Mouse (Mus musculus) kidney, embryonic 15.5 days (tissue): Measurements from ENCODE around the gene Cebpz. TPM values are rescaled to one million over a fixed set of nuclear protein-coding genes. Genes with fewer than 3 reads are reported as not detected.

Experiments used
- ATAC-seq: fragments of 200-750 bp; cut with Nextera tagmentation; replicated peaks from 2 replicates; pipeline ENCODE4 v1.8.0; 2017; ENCODE audit warnings: moderate TSS enrichment; ENCODE audit not compliant: low FRiP score
- H3K27ac ChIP-seq: fragments of 300-500 bp; sonication (generic); 2 replicates; pipeline ENCODE4 v1.5.1; 2015; ENCODE audit warnings: mild to moderate bottlenecking, inconsistent platforms
- H3K27me3 ChIP-seq: fragments of 300-500 bp; sonication (generic); 2 replicates; pipeline ENCODE4 v1.6.1; 2015; ENCODE audit warnings: inconsistent platforms
- H3K36me3 ChIP-seq: fragments of 300-500 bp; sonication (generic); 2 replicates; pipeline ENCODE4 v1.6.1; 2015; ENCODE audit warnings: inconsistent platforms
- H3K4me1 ChIP-seq: fragments of 300-500 bp; sonication (generic); 2 replicates; pipeline ENCODE4 v1.6.1; 2015; ENCODE audit warnings: inconsistent platforms
- H3K4me2 ChIP-seq: fragments of 300-500 bp; sonication (generic); 2 replicates; pipeline ENCODE4 v1.6.1; 2015; ENCODE audit warnings: moderate library complexity, mild to moderate bottlenecking, inconsistent platforms
- H3K4me3 ChIP-seq: fragments of 300-500 bp; sonication (generic); replicated peaks from 2 replicates; pipeline ENCODE4 v1.5.1; 2015; ENCODE audit warnings: mild to moderate bottlenecking, inconsistent platforms
- H3K9ac ChIP-seq: fragments of 300-500 bp; sonication (generic); 2 replicates; pipeline ENCODE4 v1.6.1; 2015; ENCODE audit warnings: mild to moderate bottlenecking, inconsistent platforms
- H3K9me3 ChIP-seq: fragments of 300-500 bp; sonication (generic); replicated peaks from 2 replicates; pipeline ENCODE4 v1.6.1; 2016; ENCODE audit warnings: inconsistent platforms
- WGBS: fragments of 180-500 bp; shearing (Covaris S2); methylation state at CpG from one replicate; pipeline ENCODE4 v1.1.7; 2015; ENCODE audit warnings: mixed read lengths; 5-methylcytosine and 5-hydroxymethylcytosine counted together
- polyA plus RNA-seq: library from polyadenylated mRNA; unstranded; fragments of >200 nt; fragmentation: Nextera tagmentation; extraction: Ambion mirVana; gene quantifications from 2 replicates; pipeline ENCODE4 v1.2.1, GENCODE M21; 2015

The Cebpz gene
- polyA plus RNA-seq, 1 experiment from 2014 or later: 66.4 TPM

GRCm38 (mm10) chr17:78894991-78895390, 41.9 kb downstream of the Cebpz start:
- Histone ChIP-seq H3K36me3 (no peaks in the 10 kb centered on the region), H3K9ac (no peak overlapping the region), H3K27ac (no peak overlapping the region), H3K4me3 (no peak overlapping the region), H3K4me1 (no peaks in the 10 kb centered on the region), H3K27me3 (no peaks in the 10 kb centered on the region), H3K4me2 (peak overlapping the region; percentile 52), H3K9me3 (no peaks in the 10 kb centered on the region)
- WGBS: 78% methylated on average over 7 of the region's 7 CpGs
- no peak for ATAC-seq

GRCm38 (mm10) chr17:78891020-78891419, 45.8 kb downstream of the Cebpz start:
- Histone ChIP-seq H3K36me3 (no peaks in the 10 kb centered on the region), H3K4me2 (no peak overlapping the region), H3K4me3 (no peak overlapping the region), H3K4me1 (no peaks in the 10 kb centered on the region), H3K27me3 (no peaks in the 10 kb centered on the region), H3K9ac (no peak overlapping the region), H3K9me3 (no peaks in the 10 kb centered on the region), H3K27ac (no peak overlapping the region)
- ATAC-seq: no peak
- 82% methylated on average over 9 of the region's 9 CpGs for WGBS

- Histone ChIP-seq H3K4me3 (no peak overlapping the region), H3K27me3 (no peaks in the 10 kb centered on the region), H3K9ac (no peak overlapping the region), H3K36me3 (no peaks in the 10 kb centered on the region), H3K9me3 (no peaks in the 10 kb centered on the region), H3K4me2 (no peak overlapping the region), H3K4me1 (no peaks in the 10 kb centered on the region), H3K27ac (no peak overlapping the region)
- ATAC-seq: no peak
- 57% methylated on average over 3 of the region's 3 CpGs for WGBS
Observed at GRCm38 (mm10) chr17:78889184-78889583, 47.7 kb downstream of the Cebpz start.

GRCm38 (mm10) chr17:78888554-78888953, 48.3 kb downstream of the Cebpz start:
- no peaks in the 10 kb centered on the region for H3K36me3 ChIP-seq
- no peaks in the 10 kb centered on the region for H3K27me3 ChIP-seq
- no peak overlapping the region for H3K4me3 ChIP-seq
- H3K9me3 ChIP-seq: no peaks in the 10 kb centered on the region
- no peak overlapping the region for H3K4me2 ChIP-seq
- no peak overlapping the region for H3K27ac ChIP-seq
- H3K4me1 ChIP-seq: no peaks in the 10 kb centered on the region
- ATAC-seq: no peak
- 90% methylated on average over 4 of the region's 4 CpGs for WGBS
- H3K9ac ChIP-seq: no peak overlapping the region

GRCm38 (mm10) chr17:78885286-78886065, 51.4 kb downstream of the Cebpz start:
- no peak for ATAC-seq
- WGBS: 83% methylated on average over 5 of the region's 5 CpGs
- H3K4me3 ChIP-seq: no peak overlapping the region

GRCm38 (mm10) chr17:78883291-78883690, 53.6 kb downstream of the Cebpz start:
- 90% methylated on average over 4 of the region's 4 CpGs for WGBS

More at GRCm38 (mm10) chr17:78885286-78886065, 51.4 kb downstream of the Cebpz start:
- Histone ChIP-seq H3K4me1 (peaks cover 15% of the 10 kb centered on the region), H3K27ac (no peak overlapping the region), H3K9me3 (no peaks in the 10 kb centered on the region), H3K27me3 (no peaks in the 10 kb centered on the region), H3K36me3 (no peaks in the 10 kb centered on the region), H3K9ac (no peak overlapping the region), H3K4me2 (no peak overlapping the region)

GRCm38 (mm10) chr17:78882401-78883112, 54.3 kb downstream of the Cebpz start, which contains the start of gene Eif2ak2:
Eif2ak2 (minus strand) TSS chr17:78882573.
- Histone ChIP-seq H3K9ac (peak within 1 kb of the TSS; percentile 65), H3K27ac (peak within 1 kb of the TSS; percentile 89), H3K9me3 (no peaks in the 10 kb centered on the region), H3K4me2 (peak within 1 kb of the TSS; percentile 74), H3K4me1 (peaks cover 15% of the 10 kb centered on the region), H3K4me3 (peak within 1 kb of the TSS; percentile 72), H3K36me3 (peaks cover 6% of the 10 kb centered on the region; the same call in 1 of the 2 replicates), H3K27me3 (no peaks in the 10 kb centered on the region)
- peak; percentile 99 for ATAC-seq
- 2% methylated on average over 28 of the region's 28 CpGs for WGBS

More at GRCm38 (mm10) chr17:78883291-78883690, 53.6 kb downstream of the Cebpz start:
- Histone ChIP-seq H3K4me2 (no peak overlapping the region), H3K4me3 (no peak overlapping the region), H3K9ac (no peak overlapping the region), H3K9me3 (no peaks in the 10 kb centered on the region), H3K27me3 (no peaks in the 10 kb centered on the region), H3K36me3 (no peaks in the 10 kb centered on the region; the same call in 1 of the 2 replicates), H3K4me1 (peaks cover 15% of the 10 kb centered on the region), H3K27ac (no peak overlapping the region)
- no peak for ATAC-seq

- Histone ChIP-seq H3K36me3 (peaks cover 12% of the 10 kb centered on the region; the same call in 1 of the 2 replicates), H3K9ac (peak overlapping the region; percentile 65), H3K4me1 (peaks cover 15% of the 10 kb centered on the region), H3K9me3 (no peaks in the 10 kb centered on the region), H3K27ac (peak overlapping the region; percentile 89), H3K27me3 (no peaks in the 10 kb centered on the region), H3K4me3 (peak overlapping the region; percentile 72), H3K4me2 (peak overlapping the region; percentile 74)
- ATAC-seq: peak; percentile 74
- 11% methylated on average over 6 of the region's 7 CpGs for WGBS
Observed at GRCm38 (mm10) chr17:78881878-78882304, 55.0 kb downstream of the Cebpz start.

- Histone ChIP-seq H3K9me3 (no peaks in the 10 kb centered on the region), H3K4me1 (no peaks in the 10 kb centered on the region), H3K27ac (no peak overlapping the region), H3K4me2 (no peak overlapping the region), H3K4me3 (no peak overlapping the region), H3K27me3 (no peaks in the 10 kb centered on the region), H3K9ac (no peak overlapping the region), H3K36me3 (peaks cover 50% of the 10 kb centered on the region)
- WGBS: 93% methylated on average over 6 of the region's 6 CpGs
- no peak for ATAC-seq
Observed at GRCm38 (mm10) chr17:78873886-78874285, 63.0 kb downstream of the Cebpz start.

Other genes with a start within 250 kb of the Cebpz start
- 5.5 and 5.6 TPM in 2 replicates for gene Strn, start 199.9 kb downstream of the Cebpz start, polyA plus RNA-seq
- 11.2 and 12.6 TPM in 2 replicates for gene Heatr5b, start 101.7 kb downstream of the Cebpz start, polyA plus RNA-seq
- 41.6 and 46.6 TPM in 2 replicates for gene Gpatch11, start 101.5 kb downstream of the Cebpz start, polyA plus RNA-seq
- gene Eif2ak2, start 54.5 kb downstream of the Cebpz start, polyA plus RNA-seq: 11.6 and 12.3 TPM in 2 replicates
- 0.10 TPM in 1 of 2 replicates, not detected in the other for gene Sult6b1, start 30.1 kb downstream of the Cebpz start, polyA plus RNA-seq
- 98.7 and 111 TPM in 2 replicates for gene Cebpzos, start 20.6 kb downstream of the Cebpz start, polyA plus RNA-seq
- 57.9 and 62.3 TPM in 2 replicates for gene Ndufaf7, start 70 bp upstream of the Cebpz start, polyA plus RNA-seq
- 39.1 and 39.7 TPM in 2 replicates for gene Prkd3, start 83.8 kb upstream of the Cebpz start, polyA plus RNA-seq
- 4.4 and 4.5 TPM in 2 replicates for gene Qpct, start 114.8 kb upstream of the Cebpz start, polyA plus RNA-seq